Mouse (Mus musculus) lung, postnatal 0 days (tissue): Measurements from ENCODE around the gene Cpt1a.

Experiments used
- CTCF ChIP-seq: IDR thresholded peaks from 2 replicates; pipeline ENCODE4 v1.5.1; 2016; ENCODE audit warnings: antibody characterized with exemption, mild to moderate bottlenecking
- EP300 ChIP-seq: IDR thresholded peaks from 2 replicates; pipeline ENCODE4 v1.6.1; 2016; ENCODE audit warnings: antibody characterized with exemption, mild to moderate bottlenecking, control low read depth

- TF ChIP-seq EP300 (no peak), CTCF (no peak)
Observed at GRCm38 (mm10) chr19:3307175-3307949, 14.8 kb upstream of the Cpt1a start.
